Mouse (Mus musculus) cerebellum, postnatal 4 days (tissue): ENCODE measurements at regions not wholly inside any gene's neighbourhood (a gene's known extent, or its start where the extent isn't known, plus 50 kb on each side); places are given as distances from the start of the nearest gene placed in this dataset.

Experiments used
- DNase-seq, 2 experiments: peaks; one replicate each; pipeline ENCODE4 v3.0.0; 2022; ENCODE audit warnings: low spot score in 2 of 2, mixed read lengths in 1 of 2

DNA sequence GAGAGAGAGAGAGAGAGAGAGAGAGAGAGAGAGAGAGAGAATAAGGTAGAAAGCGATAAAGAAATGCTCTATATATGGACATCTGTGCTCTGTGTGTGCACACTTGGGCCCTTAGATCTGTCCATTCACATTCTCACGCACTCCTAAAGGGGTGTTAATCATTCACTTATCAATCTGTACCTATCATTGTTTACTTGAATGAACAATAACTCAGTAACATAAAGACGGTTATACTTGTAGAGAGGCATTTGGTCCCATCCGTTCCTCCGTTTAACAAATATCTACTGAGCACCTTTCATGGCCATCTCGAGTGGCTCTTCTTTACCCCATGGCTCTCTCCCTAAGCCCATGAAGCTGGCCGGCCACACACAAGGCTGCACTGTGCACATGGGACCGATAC is 114.3 kb upstream of the Cpm start:
- DNase-seq = no peak

DNA sequence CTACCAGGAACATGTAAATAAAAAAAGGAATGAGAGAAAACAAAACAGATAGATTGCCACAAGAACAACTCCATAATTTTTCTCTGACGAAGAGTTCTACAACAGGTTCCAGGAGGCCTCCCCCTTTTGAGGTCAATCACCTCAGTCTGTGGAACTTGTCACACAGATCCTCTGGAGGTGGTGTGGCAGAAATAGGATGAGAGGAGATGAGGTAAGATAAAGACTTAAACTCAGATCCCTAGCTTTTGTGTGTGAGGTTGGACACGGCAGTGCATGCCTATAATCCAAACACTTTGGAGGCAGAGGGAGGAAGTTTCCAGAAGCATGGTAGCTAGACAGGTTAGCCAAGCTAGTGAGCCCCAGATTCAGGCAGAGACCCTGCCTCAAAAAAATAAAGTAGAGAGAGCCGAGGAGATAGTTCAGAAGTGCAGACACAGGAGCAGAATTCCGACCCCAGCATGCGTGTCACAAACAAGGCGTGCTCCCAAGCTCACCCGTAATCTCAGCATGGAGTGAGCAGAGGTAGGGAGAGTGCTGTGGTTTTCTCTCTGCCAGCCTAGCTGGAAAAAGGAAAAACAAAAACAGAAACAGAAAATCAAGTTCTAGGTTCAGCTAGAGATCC is 115.3 kb upstream of the Cpm start:
- no peak for DNase-seq

DNA sequence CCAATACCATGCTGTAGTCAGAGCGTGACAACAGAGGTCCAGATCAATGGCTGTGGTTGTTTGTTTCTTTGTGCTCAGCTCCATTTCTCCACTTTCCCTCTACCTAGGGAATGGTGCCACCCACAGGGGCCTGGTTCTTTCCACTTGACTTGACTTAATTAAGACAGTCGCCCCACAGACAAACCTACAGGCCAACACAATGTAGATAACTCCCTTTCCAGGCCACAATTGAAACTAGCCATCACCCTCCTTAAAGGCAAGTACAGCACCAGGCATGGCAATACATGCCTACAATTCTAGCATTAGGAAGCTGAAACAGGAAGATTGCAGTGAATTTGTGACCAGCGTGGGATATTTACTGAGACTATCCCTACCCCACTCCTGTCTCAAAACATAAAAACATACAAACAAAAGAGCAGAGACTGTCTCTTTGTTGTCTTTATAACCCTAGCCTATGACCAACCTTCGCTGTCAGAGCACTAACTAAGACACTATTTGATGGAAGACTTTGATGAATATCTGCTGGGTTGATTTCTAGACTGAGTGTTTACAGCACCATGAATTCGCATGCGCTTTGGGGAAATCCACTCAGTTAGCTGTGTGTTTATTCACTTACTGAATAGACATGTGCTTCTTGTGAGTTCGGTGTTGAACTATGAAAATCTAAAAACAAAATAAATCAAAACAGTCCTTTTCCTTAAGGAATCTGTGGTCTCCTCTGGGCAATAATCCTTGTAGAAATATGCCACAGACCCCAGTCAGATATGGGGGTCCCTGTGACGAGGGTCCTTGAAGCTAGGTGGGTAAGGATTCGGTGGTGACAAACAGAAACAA is 116.7 kb upstream of the Cpm start:
- no peak for DNase-seq

DNA sequence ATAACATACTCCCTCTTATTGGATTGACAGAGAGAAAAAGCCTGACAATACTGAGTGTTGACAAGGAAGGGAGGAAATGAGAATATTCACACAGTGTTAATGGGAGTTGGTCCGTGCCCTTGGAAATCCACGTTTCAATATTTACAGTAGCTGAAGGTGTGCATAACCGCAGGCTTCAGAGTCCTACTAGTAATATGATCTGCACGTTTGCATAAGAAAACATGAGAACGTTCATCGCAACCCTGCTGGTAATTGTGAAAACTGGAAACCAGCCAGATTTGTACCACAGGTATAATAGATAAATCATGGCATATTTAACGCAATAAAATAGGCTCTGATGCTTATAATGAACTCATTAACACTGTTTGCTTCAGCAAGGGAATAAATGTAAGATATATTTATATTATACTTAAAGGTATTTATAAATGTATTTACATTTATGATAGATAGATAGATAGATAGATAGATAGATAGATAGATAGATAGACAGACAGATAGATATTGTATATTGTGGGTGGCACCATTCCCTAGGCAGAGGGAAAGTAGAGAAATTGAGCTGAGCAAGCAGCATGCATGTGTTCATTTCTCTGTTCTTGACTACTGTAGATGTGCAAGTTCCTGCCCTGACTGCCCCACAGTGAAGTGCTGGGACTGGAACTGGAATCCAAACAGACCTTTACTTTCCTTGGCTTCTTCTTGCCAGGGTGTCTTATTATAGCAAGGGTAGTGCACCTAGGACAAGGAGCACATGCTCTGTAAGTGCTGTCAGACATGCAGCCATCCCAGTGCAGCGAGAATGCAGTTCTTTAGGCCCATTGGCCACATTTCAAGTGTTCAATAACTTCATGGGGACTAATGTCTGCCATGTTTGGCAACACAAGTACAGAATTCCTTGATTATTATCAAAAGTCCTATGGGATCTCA is 117.6 kb upstream of the Cpm start:
- no peak for DNase-seq

DNA sequence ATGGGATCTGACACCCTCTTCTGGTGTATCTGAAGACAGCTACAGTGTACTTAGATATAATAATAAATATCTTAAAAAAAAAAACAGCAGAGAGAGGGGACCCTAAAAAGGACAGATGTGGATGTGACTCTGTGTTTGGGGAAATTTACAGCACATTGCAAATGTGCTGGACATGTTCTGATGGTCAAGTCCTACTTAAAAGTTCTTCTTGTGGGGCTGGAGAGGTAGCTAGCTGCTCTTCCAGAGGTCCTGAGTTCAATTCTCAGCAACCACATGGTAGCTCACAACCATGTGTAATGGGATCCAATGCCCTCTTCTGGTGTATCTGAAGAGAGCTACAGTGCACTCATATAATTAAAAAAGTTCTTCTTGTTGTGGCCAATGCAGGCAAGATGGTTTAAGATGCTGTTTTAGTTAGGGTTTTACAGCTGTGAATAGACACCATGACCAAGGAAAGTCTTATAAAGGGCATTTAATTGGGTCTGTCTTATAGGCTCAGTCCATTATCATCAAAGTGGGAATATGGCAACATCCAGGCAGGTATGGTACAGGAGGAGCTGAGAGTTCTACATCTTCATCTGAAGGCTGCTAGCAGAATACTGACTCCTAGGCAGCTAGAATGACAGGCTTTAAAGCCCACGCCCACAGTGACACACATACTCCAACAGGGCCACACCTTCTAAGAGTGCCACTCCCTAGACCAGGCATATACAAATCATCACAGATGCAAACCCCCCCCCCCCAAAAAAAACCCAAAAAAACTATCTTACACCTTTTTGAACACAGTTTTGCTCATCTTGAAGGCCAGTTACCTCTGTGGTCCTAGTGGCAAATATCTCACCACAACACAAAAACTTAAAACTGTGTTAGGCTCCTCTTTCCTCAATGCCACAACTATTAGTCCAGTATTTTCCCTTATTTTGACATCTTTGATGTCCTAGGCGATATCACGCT is 118.5 kb upstream of the Cpm start:
- no peak for DNase-seq

DNA sequence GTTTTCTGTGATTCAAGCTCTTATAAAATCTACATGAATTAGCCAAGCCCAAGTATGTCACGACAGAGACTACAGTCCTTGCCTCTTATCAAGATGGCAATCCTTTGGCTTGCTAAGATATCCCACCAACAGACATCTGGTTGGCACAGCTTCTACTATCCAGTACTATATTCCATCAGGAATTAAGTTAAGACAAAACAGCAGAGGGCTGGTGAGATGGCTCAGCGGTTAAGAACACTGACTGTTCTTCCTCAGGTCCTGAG is 119.1 kb upstream of the Cpm start:
- DNase-seq = no peak

DNA sequence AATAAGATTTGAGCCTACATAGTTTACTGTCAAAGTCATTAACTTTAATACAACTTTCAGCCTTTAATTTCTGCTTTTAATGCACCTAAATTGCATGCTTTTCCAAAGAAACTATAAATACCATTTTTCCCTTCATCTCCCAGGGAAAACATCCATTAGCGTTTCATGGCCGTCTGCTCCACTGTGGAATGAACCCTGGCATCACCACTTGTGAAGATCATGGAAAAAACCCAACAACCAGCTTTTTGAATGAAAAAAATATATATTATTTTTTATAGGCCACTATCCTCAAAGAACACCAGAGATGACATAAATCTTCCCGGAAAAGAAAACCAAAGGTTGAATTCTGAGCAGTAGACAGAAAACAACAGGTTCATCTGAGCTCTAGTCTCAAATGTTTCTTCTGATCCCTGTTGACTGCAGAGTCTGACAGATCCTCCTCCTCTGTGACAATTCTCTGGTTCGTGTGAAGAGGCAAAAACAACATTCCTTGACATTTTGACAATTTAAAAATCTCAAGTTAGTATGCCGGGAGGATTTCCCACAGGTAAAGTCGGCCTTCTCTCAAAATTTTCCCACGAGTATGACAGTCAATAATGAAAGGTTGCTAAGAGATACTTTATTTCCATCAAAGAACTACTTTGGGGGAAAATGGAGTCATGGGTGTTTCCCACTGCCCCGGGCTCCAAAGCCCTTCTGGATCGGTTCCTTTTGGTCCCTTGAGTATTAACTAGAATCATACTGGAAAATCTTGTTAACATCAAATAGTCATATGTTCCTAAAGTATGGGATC is 119.7 kb upstream of the Cpm start:
- DNase-seq = no peak

DNA sequence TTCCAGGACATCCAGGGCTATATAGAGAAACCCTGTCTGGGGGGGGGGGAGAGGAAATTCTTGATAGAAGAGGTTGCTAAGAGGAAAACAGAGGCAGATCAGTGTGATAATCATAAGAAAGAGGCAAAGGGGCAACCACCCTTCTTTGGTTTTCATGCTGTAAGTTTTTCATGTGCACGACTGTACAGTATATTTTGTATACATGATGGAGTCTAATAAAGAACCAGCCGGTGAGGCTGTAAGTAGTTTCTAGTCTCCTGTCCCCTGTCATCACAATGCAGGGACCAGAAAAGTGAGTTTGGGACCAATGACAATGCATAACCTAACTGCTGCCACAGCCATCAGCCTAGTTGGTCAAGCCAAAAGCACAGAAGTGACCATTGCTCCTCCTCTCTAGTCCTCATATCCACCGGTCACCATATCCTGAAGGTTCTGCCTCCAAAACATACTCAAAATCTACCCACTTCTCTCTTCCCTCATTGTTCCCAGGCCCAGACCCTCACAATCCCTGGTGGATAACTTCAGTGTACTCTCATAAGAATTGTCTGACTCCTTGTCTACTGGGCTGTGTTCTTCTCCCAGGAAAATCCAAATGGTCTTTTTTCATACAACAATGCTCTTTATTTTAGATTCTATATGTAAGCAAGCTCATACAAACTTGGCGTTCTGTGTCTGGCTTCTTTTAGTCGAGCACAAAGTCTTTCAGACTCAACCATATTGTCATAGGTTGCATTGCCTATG is 122.9 kb upstream of the Cpm start:
- no peak for DNase-seq

DNA sequence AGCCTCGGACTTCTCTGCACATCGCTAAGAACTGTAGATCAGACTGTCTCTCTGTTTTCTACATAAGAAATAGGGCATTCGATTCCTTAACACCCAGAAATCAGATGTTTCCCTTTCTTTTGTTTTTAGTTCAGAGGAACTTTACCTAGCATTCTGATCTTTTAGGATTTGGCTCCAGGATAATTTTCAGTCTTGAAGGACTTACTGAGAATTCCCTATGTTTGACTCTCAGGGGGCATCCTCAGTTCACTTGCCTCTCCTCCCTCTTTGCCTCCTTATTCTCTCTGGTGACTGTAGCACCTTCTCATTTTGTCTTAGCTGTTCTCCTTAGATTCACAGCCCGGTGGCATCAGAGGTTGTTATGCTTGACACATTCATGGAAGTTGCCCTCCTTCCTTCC is 123.8 kb upstream of the Cpm start:
- no peak for DNase-seq

DNA sequence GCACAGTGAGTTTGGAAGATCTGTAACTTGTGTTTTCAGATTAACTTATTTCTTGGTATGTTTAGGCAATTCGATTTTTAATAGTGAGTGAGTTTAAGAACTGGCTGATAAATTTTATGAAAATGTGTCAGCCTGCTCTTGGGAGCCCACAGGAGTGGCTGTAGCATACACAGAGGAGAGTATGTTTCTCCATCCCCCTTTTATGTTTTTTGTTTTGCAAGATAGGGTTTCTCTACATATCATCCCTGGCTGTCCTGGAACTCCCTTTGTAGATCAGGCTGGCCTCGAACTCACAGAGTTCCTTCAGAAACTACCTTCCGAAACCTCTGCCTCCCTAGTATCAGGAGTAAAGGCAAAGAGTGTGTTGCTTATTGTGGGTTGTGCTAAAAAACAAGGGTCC is 124.2 kb upstream of the Cpm start:
- no peak for DNase-seq

DNA sequence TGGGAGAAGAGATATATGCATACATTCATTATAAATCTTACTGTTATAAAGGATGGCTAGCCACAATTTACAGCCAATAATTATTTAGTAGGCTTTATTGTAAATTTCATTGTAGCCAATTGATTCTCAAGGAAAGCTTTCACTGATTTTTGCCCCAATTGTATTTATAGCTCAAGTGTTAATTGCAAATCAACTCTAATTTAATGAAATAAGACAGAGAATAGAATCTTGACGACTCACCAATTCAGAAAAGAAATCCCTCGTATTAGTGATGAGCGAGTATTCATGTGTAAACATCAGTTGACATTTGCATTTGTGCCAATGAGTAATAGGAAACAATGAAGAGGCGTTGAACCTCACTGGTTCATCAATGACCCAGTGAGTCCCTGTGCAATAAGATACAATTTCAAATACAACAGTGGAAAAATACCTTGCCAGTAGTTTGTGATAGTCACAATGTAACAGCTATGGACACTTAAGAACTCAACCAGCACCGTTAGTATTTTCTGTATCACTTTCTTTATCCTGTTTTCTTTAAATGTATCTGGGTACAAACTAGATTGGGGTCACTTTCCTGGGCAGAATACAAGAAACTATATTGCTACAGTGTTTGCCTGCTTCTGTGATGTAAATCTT is 124.6 kb upstream of the Cpsf6 start:
- no peak for DNase-seq

DNA sequence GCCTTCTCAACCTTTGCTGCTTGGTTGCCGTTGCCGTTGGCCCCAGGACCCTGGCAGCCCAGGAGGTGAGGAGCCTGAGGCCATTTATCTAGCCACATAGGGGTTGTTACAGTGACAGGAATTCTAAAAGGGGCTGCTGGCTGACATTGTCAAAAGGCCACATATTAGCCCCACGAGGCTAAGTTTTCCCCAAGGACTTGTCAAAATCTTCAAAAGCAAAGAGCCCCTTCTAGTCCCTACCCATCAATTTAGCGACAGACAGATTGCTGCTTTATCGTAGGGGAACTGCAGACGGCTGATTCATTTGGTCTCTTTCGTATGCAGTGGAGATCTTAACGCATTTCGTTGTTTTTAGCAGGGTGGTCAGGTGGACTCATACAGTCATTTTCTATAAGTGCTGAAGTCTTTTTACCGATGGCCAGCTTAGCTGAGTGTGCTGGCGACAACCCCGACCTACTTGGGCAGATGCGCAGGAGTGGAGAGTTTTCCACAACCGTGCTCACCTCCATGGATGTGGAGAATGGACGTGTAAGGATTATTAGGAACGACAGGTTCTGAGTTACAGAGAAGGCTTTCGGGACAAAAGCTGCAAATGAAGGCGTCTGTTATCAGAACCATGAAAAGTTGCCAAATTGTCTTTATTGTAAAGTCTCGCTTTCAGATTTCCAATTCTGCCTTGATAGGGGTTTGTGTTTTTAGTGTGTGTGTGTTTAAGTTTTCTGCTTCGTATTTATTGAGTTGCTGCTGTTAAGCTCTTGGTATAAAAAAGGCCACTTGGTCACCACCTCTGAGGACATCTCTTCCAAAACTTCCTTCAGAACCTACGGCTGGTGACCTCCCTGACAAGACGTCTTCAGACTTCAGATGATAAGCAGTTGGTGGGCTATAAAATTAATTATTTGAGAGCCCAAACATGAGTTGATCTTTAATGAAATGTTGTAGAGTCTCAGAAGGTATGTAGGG is 123.7 kb upstream of the Cpsf6 start:
- DNase-seq = no peak

DNA sequence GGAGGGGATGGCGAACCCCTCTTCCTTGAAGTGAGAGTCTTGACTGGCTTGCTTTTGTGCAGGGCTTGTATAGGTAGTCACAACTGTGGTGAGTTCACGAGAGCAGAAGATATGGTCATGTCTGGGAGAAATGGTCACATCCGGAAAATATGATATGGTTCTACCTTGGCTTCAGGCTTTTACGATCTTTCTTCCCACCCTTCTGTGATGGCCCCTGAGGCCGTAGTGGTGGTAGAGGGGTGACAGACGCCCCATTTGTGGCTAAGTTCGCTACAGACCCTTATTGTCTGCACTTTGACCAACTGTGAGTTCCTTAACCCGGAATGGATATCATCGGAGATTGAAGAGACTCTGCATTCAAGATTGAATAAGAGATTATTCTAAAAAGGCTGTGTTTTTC is 122.9 kb upstream of the Cpsf6 start:
- no peak for DNase-seq

DNA sequence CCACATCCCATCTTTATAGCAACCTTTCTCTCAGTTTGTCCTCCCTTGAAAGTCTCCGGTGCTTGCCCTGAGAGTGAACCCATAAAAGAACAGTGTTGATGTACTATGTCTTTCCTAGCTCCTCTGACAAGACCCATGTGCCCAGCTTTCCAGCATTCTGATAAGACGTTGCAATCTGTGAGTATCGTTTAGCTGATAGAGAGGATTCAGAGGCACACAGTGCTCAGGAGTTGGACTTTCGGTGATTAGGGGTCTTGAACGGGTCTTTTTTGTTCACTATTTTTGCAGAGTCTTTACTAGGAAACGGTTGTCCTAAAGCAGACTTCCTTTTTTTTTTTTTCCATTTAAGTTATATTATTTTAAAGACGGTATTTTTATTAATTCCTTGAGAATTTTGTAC is 122.3 kb upstream of the Cpsf6 start:
- no peak for DNase-seq

DNA sequence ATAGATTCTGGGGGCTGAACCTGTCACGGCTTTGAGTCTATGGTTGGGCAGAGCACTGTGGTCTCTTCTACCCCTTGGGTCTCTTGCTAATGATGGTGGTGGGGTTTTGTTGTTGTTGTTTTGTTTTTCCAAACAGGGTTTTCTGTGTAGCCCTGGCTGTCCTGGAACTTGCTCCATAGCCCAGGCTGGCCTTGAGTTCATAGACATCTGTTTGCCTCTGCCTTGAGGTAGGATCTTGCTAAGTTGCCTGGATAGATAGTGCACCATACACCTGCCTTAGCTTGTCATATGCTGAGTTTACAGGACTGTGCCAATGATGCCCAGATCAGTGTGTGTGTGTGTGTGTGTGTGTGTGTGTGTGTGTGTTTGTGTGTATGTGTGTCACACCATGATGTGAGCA is 121.6 kb upstream of the Cpsf6 start:
- no peak for DNase-seq

DNA sequence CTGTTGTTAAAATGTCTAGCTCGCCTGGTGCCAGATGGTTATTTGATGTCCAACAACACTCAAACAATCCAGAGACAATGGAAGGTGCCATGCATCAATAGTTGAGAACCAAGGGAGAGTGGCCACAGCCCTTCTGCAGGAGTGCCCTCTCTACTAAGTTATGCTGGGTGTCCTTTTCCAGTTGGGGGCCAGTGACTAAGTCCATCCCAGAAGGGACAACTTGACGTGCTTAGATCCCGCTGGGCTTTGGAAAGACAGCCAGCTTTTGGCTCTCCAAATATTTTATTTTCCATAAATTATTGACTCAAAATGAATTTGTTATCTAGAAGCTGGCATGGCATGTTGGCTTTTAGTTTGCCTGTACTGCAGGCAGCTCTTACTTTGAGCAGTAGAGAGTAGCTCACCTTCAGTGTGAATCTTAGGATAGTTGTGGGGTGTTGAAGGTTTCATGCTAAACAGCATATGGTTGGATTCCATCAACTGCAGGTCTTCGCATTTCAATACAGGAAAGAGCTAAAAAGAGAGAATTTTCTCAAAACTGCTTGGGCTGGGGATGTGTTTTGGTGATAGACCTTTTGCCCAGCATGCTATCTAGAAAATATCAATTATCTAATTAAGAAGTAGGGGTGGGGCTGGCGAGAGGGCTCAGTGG is 120.8 kb upstream of the Cpsf6 start:
- no peak for DNase-seq

DNA sequence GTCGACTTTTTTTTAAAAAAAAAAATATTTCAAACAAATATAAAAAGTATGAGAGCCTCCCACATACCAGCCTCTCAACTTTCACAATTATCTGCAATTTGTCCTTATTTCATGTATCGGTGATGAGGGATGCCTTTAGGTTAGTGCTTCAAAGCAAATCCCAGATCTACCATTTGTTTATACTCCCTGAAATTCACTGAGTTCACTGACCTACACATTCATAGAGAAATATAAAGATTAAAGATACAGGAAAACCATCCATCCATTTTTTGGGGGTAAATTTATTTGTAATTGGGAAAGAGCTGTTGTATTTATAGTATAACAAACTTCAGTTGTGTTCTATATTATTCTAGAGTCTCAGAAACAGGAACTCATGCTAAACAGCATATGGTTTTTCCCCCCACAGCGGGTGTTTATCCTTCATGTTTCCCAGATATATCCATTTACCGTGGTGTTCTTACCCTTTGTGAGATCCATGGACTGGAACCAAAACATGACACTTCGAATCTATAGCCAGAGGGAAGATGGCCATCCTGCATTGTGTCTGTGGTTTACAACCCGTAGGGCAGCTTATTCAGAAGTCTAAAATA is 120.1 kb upstream of the Cpsf6 start:
- DNase-seq = no peak
